Comparison of ENCODE assay signal across 9 mouse cellular contexts in genomic region chr16:5765143-5765542, GRCm38 (mm10).
A peak's percentile ranks its signal among the peaks of the same experiment; 100 is the strongest.
DNase-seq lines count a peak whose midpoint lies in the region; ATAC-seq and TF ChIP-seq lines count a peak whose summit lies in the region.
"Had no signal": no experiment of that assay in that cellular context is flagged by ENCODE, and none has a peak within 500 bp of the region (broad histone marks: within the 10 kb centered on the region; RNA-seq: fewer than 3 reads in every experiment).

No protein-coding gene starts in this region.

- H3K27me3 ChIP-seq in hindbrain, embryonic 10.5 days (ENCODE audit: insufficient read depth, poor library complexity, severe bottlenecking): no peaks in the 10 kb centered on the region
- H3K27me3 ChIP-seq in hindbrain, embryonic 14.5 days (ENCODE audit: control insufficient read depth, insufficient read depth, low read length): no peaks in the 10 kb centered on the region
- H3K27me3 ChIP-seq in hindbrain, postnatal 0 days (ENCODE audit: insufficient read depth, low read length): no peaks in the 10 kb centered on the region
- H3K27me3 ChIP-seq: hindbrain, embryonic 13.5 days had no signal

- DNase-seq in hindbrain, embryonic 10.5 days (ENCODE audit: low spot score): peak; percentile 55
- no peak for DNase-seq in hindbrain, embryonic 14.5 days (ENCODE audit: low spot score)
- peak; percentile 22 for DNase-seq in urinary bladder, postnatal 14 days (ENCODE audit: low spot score)
- no peak for DNase-seq in urinary bladder, postnatal 4 days (ENCODE audit: low spot score in 2 of 2)
- DNase-seq in hindlimb bud, embryonic 11.5 days (ENCODE audit: extremely low spot score, low read depth, low spot score): peak; percentile 62
- DNase-seq in layer of hippocampus, adult 11-12 months (ENCODE audit: low spot score): no peak
- DNase-seq in thymus, postnatal 14 days: no peak
- DNase-seq in hindbrain, postnatal 0 days (ENCODE audit: low spot score): no peak

- TF ChIP-seq CTCF in hindbrain, postnatal 0 days (IDR thresholded peaks at IDR 0.05; ENCODE audit: low read depth): no peak

- H3K4me3 ChIP-seq in hindbrain, embryonic 10.5 days: no peak overlapping the region
- no peak overlapping the region for H3K4me3 ChIP-seq in hindbrain, embryonic 14.5 days (replicated peaks; ENCODE audit: low read length)
- no peak overlapping the region for H3K4me3 ChIP-seq in hindbrain, postnatal 0 days (ENCODE audit: low read length)
- H3K4me3 ChIP-seq: hindbrain, embryonic 13.5 days had no signal

- no peak overlapping the region for H3K4me2 ChIP-seq in hindbrain, embryonic 14.5 days (replicated peaks)
- H3K4me2 ChIP-seq in hindbrain, postnatal 0 days (ENCODE audit: low read depth, low read length): no peak overlapping the region
- H3K4me2 ChIP-seq: hindbrain, embryonic 13.5 days had no signal

- WGBS in hindbrain, embryonic 10.5 days: 37% methylated on average over 4 of the region's 4 CpGs
- 38% methylated on average over 4 of the region's 4 CpGs for WGBS in hindbrain, embryonic 14.5 days
- 41% methylated on average over 4 of the region's 4 CpGs for WGBS in hindbrain, postnatal 0 days

- H3K4me1 ChIP-seq in hindbrain, embryonic 10.5 days (replicated peaks): no peaks in the 10 kb centered on the region; the same call in 1 of the 2 replicates
- H3K4me1 ChIP-seq in hindbrain, embryonic 14.5 days (replicated peaks; ENCODE audit: control insufficient read depth, insufficient read depth, low read length): peaks cover 12% of the 10 kb centered on the region
- no peaks in the 10 kb centered on the region for H3K4me1 ChIP-seq in hindbrain, postnatal 0 days (ENCODE audit: insufficient read depth, low read length)

- ATAC-seq in hindbrain, embryonic 14.5 days (ENCODE audit: low FRiP score): no peak
- no peak for ATAC-seq in hindbrain, postnatal 0 days

- no peak overlapping the region for H3K27ac ChIP-seq in hindbrain, embryonic 10.5 days
- no peak overlapping the region for H3K27ac ChIP-seq in hindbrain, embryonic 14.5 days
- H3K27ac ChIP-seq in hindbrain, postnatal 0 days: no peak overlapping the region

- no peaks in the 10 kb centered on the region for H3K36me3 ChIP-seq in hindbrain, embryonic 10.5 days
- no peaks in the 10 kb centered on the region for H3K36me3 ChIP-seq in hindbrain, embryonic 14.5 days (replicated peaks; ENCODE audit: control insufficient read depth, insufficient read depth)
- no peaks in the 10 kb centered on the region for H3K36me3 ChIP-seq in hindbrain, postnatal 0 days (ENCODE audit: insufficient read depth, low read length)
- H3K36me3 ChIP-seq: hindbrain, embryonic 13.5 days had no signal

- H3K9me3 ChIP-seq in hindbrain, embryonic 10.5 days: no peaks in the 10 kb centered on the region
- H3K9me3 ChIP-seq in hindbrain, embryonic 14.5 days (ENCODE audit: control insufficient read depth, low read length): no peaks in the 10 kb centered on the region
- H3K9me3 ChIP-seq in hindbrain, postnatal 0 days (ENCODE audit: low read length): no peaks in the 10 kb centered on the region
- H3K9me3 ChIP-seq: hindbrain, embryonic 13.5 days had no signal

- no peak overlapping the region for H3K9ac ChIP-seq in hindbrain, embryonic 14.5 days
- H3K9ac ChIP-seq in hindbrain, postnatal 0 days (replicated peaks; ENCODE audit: low read length): no peak overlapping the region
- H3K9ac ChIP-seq: hindbrain, embryonic 13.5 days had no signal

Comparison
In these comparisons a context has a peak if more than half of its experiments do, and no peak if none do; other contexts are left out.
1. DNase-seq: peak in hindbrain, embryonic 10.5 days (single experiment), urinary bladder, postnatal 14 days (single experiment) and hindlimb bud, embryonic 11.5 days (single experiment); none in hindbrain, embryonic 14.5 days (single experiment), urinary bladder, postnatal 4 days (0 of 2), layer of hippocampus, adult 11-12 months (single experiment), thymus, postnatal 14 days (single experiment) and hindbrain, postnatal 0 days (single experiment).